Mouse (Mus musculus) liver, embryonic 18 days (tissue): ENCODE results near the gene Atg7. TPM values are rescaled to one million over a fixed set of nuclear protein-coding genes. Genes with fewer than 3 reads are reported as not detected.

Experiments
- polyA plus RNA-seq: library from polyadenylated mRNA; depleted of rRNA; stranded (reverse); fragments of >200 nt; gene quantifications from 2 replicates; pipeline ENCODE4 v1.2.3, GENCODE M21; 2012; rRNA removed

The Atg7 gene
- 7.4 and 7.9 TPM in 2 replicates for polyA plus RNA-seq

DNA sequence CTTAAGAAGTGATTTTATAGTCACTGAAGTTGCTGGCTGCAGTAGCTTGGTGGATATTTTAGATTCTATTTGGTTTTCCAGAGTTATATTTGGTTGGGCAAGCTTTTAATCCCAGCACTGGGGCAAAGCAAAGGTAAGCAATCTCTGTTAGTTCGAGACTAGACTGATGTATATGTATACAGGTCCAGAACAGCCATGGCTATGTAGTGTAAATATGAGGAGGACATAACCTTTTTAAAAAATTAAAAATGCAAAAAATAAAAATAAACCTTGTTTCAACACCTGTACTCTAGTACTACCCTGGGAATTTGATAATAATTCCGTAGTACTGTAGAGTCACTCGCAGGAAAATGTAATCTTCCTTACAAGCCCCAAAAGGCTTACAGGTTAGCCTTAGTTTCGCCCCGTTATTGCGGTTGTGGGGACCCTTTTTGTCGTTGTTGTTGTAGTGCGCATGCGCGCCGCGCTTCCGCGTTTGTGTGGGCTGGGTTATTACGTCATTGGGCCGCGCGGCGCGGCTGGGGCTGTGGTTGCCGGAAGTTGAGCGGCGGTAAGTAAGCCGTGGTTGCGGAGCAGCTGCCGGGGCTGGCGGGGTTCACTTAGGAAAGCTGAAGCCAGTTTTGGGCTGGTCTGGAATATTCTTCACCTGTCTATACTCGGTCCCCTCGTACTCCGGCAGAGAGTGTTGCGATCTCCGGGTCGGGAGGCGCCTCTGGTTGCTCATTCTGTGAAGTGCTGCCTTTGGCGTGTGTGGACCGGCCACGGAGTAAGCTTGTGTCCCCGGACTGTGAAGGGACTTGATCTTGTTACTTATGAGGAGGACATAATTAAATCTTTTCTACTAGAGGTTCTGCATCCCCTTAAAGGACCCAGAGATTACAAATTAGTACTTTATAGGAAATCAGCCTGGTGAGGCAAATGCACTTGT is at the start of gene Atg7:
Gene Atg7 (plus strand): TSS at position 497 of the 928 bp plus-strand sequence.

Other genes starting within 250 kb of the Atg7 start
- gene Hrh1, start 245.2 kb upstream of the Atg7 start, polyA plus RNA-seq = 0.03 and 0.04 TPM in 2 replicates